Mouse (Mus musculus) R1 (cell line): Measurements from ENCODE around the gene Il17rb.
A peak's percentile ranks its signal among the peaks of the same experiment; 100 is the strongest.

ENCODE experiments used
- DNase-seq: peaks from one replicate; pipeline ENCODE4 v3.0.0-alpha.2; 2018; ENCODE audit warnings: low read depth, low spot score

Gene Il17rb

DNA sequence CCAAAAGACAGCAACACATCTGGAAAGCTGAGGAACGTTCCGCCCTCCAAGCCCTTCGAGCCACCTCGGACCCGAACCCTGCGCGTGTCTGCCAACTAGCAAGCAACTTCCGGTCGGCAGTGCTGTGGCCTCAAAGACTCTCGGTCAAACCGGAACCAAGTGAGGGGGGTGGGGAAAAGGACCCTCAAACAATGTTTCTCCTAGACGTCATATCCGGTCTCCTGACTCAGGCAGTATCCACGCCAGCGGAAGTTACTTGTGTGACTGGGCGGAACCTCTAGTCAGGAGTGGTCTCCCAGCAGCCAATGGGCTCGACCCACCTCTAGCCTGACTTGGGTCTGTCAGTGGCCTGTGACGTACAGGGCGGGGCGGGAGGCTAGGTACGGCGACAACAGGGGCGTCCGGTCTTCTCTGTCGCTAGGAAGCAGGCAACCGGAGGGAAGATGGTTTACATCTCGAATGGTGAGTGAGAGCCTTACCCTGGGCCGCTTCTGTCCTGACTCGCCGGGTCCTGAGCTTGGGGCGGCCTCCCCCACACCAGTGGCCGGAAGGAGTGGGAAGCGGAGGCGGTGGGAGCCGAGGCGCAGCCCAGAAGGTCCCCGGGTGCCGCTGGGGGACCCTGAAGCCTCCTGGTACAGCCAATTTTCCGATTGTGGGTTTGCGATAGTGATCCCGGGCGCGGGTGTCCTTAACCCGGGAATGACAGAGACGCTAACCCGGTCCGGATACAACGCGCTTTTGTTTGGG is 40.4 kb downstream of the Il17rb start, which contains the start of gene Selenok:
Gene Selenok, plus strand, starts transcription at position 234 of the 747 bp plus-strand sequence.
- peak; percentile 100 for DNase-seq

DNA sequence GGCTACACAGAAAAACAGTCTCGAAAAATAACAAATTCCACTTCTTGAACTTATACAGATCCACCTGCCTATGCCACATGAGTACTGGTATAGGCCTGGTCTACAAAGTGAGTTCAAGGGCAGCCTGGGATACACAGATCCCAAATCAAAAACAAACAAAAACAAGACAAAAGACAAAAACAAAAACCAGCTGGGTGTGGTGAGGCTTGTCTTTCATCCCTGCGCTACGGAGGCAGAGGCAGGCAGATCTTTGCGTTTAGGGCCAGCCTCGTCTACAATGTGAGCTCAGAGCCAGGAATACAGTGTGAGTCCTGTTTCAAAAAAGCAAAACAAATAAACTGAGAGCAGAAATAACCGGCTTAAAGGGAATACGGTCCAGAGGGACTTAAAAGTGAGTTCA is 41.1 kb downstream of the Il17rb start:
- DNase-seq, result peak; percentile 61

DNA sequence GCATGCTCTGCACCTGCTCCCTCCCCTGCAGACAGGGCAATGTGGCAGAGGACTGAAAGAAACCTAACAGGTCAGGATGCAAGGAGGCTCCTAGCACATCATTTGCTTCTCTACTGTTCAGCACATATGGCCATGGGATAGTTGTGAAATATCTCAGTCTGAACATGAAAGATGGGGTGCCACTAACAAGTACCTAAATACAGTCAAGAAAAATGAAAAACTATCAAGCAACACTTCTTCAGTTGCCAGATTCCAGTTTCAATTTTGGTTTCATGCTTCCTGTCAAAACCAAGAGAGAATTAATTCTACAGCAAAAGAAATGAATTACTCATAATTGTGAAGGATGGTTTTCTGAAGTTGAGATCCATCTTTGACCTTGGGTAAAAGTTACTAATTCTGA is 51.3 kb downstream of the Il17rb start:
- no peak for DNase-seq

DNA sequence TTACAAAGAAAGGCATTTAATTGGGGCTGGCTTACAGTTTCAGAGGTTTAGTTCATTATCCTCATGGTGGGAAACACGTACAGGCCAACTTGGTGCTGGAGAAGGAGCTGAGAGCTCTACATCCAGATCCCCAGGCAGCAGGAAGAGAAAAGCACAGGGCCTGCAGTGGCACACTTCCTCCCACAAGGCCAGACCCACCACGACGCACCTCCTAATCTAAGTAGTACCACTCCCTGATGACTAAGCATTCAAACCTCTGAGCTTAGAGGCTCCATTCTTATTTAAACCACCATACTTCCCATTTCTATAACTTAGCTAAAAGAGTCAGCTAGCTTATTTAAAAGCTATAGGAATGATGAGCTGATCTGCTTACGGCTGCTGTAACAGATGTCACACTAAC is 57.9 kb downstream of the Il17rb start:
- DNase-seq, result peak; percentile 96

DNA sequence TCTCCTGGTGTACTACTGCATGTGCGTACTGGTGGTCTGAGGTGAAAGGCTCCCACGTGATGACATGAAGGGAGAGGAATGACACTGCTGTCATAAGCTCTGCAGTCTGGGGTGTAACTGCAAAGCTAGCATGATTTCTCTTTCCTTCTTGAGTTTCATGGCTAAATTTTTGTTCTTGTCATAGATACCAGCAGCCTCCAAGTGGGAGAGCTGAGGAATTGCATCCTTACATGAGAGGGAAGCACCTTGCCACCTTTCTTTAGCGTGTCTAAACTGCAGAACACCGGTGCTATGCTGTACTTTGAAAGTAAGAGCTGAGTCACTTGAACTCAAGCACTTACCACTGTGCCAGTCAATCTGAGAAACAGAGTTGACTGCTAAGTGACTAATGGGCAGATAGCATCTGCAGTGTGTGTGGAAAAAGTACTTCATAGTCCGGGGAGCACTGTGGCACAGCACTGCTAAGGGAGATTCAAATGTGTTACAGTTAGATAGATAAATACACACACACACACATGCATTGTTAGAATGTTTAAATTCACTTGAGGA is 61.9 kb downstream of the Il17rb start:
- DNase-seq, result no peak
